ENCODE assay signal across 8 mouse cellular contexts in the genomic region with DNA sequence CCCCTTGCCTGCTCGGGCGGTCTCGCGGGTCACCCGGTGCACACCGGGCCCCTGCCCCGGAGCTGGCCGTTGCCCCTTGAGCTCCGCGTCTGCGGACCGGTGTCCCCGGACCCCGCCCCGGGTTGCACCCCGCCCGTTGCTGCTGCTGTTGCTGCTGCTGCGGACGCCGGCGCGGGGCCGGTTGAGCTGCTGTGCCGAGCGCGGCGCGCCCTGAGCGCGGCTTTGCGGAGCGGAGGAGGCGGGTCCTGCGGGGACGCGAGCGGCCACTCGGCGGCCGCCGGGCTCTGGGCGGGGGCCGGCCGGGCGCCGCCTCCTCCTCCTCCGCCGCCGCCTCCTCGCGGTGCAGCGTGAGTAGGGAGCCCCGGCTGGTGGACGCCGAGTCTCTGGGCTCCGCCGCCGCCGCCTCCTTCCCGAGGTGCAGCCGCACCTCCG. TPM values are rescaled to one million over a fixed set of nuclear protein-coding genes. Genes with fewer than 3 reads are reported as not detected.
DNase-seq lines count a peak whose midpoint lies in the region; ATAC-seq lines count a peak whose summit lies in the region.

No protein-coding gene starts in this region.

- peak overlapping the region; percentile 90 for H3K9ac ChIP-seq in hindbrain, embryonic 11.5 days (ENCODE audit: low read depth, low read length)

- peak; percentile 81 for ATAC-seq in hindbrain, embryonic 11.5 days (ENCODE audit: low FRiP score)

- H3K36me3 ChIP-seq in hindbrain, embryonic 11.5 days (ENCODE audit: control insufficient read depth, insufficient read depth, low read length) = no peaks in the 10 kb centered on the region

- H3K4me2 ChIP-seq in hindbrain, embryonic 11.5 days (replicated peaks; ENCODE audit: low read depth, low read length) = peak overlapping the region; percentile 92

- no peaks in the 10 kb centered on the region for H3K9me3 ChIP-seq in hindbrain, embryonic 11.5 days (ENCODE audit: control insufficient read depth, low read length)

- peak; percentile 79 for DNase-seq in ZHBTc4 (ENCODE audit: low read depth, low spot score)
- peak; percentile 91 for DNase-seq in cerebellum, postnatal 10 days
- peak; percentile 77 to 84 for DNase-seq in frontal cortex, postnatal 10 days (ENCODE audit: low spot score in 2 of 2)
- peak; percentile 83 for DNase-seq in hindbrain, embryonic 11.5 days (ENCODE audit: low spot score)
- DNase-seq in layer of hippocampus, postnatal 25 days (ENCODE audit: extremely low spot score in 1 of 2, low spot score in 1 of 2) = peak; percentile 61 to 81
- peak; percentile 90 for DNase-seq in lung, postnatal 10 days
- DNase-seq in ovary, postnatal 36 days (ENCODE audit: low spot score) = peak; percentile 89
- peak; percentile 85 to 86 for DNase-seq in urinary bladder, postnatal 4 days (ENCODE audit: low spot score in 2 of 2)

- 0% methylated on average over 11 of the region's 62 CpGs for WGBS in hindbrain, embryonic 11.5 days

- H3K27ac ChIP-seq in hindbrain, embryonic 11.5 days (ENCODE audit: low read depth, low read length) = peak overlapping the region; percentile 99

- H3K4me1 ChIP-seq in hindbrain, embryonic 11.5 days (replicated peaks; ENCODE audit: control insufficient read depth, insufficient read depth, low read length) = no peaks in the 10 kb centered on the region

- H3K27me3 ChIP-seq in hindbrain, embryonic 11.5 days (ENCODE audit: control insufficient read depth, insufficient read depth, low read length) = no peaks in the 10 kb centered on the region

- peak overlapping the region; percentile 92 for H3K4me3 ChIP-seq in hindbrain, embryonic 11.5 days (ENCODE audit: low read depth, low read length)

RNA-seq across cellular contexts. Expression of a gene that starts 0.6 kb away (rescaled TPM):
- 112 and 128 TPM in 2 replicates for polyA plus RNA-seq in hindbrain, embryonic 11.5 days (2014; fragmentation: Nextera tagmentation; extraction: Ambion mirVana)
- 1,000 to 10,000 TPM in 1 of 2 experiments, 100 to 1,000 TPM in 1; 951 to 1,124 TPM for total RNA-seq in layer of hippocampus, postnatal 25 days (2021)

Comparison
In these comparisons a context has a peak if more than half of its experiments do, and no peak if none do; other contexts are left out.
1. Peak in every context shown above with its lines: DNase-seq, ATAC-seq, H3K4me3 ChIP-seq and H3K27ac ChIP-seq.